In genomic region chr1:135585573-135585972, GRCm38 (mm10) we compare ENCODE assay signal across 7 mouse cellular contexts. TPM values are rescaled to one million over a fixed set of nuclear protein-coding genes. Genes with fewer than 3 reads are reported as not detected.
DNase-seq lines count a peak whose midpoint lies in the region; ATAC-seq lines count a peak whose summit lies in the region.

No protein-coding gene starts in this region.

- intact Hi-C loops in left cerebral cortex, postnatal 10 days (cut with DNase I): loop anchor here (2.0 kb wide), 1 partner anchor 85 kb away; no protein-coding TSS in a partner anchor

- H3K36me3 ChIP-seq in forebrain, embryonic 15.5 days: no peaks in the 10 kb centered on the region
- no peaks in the 10 kb centered on the region for H3K36me3 ChIP-seq in hindbrain, embryonic 11.5 days (ENCODE audit: control insufficient read depth, insufficient read depth, low read length)
- no peaks in the 10 kb centered on the region for H3K36me3 ChIP-seq in midbrain, embryonic 10.5 days
- H3K36me3 ChIP-seq in stomach, embryonic 16.5 days (ENCODE audit: control insufficient read depth, insufficient read depth, low read length): no peaks in the 10 kb centered on the region

- H3K27ac ChIP-seq in forebrain, embryonic 15.5 days (replicated peaks): peak overlapping the region; percentile 96
- peak overlapping the region; percentile 83 for H3K27ac ChIP-seq in hindbrain, embryonic 11.5 days (ENCODE audit: low read depth, low read length)
- peak overlapping the region; percentile 87 for H3K27ac ChIP-seq in midbrain, embryonic 10.5 days (replicated peaks)
- H3K27ac ChIP-seq in stomach, embryonic 16.5 days (ENCODE audit: low read length): peak overlapping the region; percentile 47; the same call in 1 of the 2 replicates

- H3K27me3 ChIP-seq in forebrain, embryonic 15.5 days: no peaks in the 10 kb centered on the region
- no peaks in the 10 kb centered on the region for H3K27me3 ChIP-seq in hindbrain, embryonic 11.5 days (ENCODE audit: control insufficient read depth, insufficient read depth, low read length)
- H3K27me3 ChIP-seq in midbrain, embryonic 10.5 days (ENCODE audit: low read depth, poor library complexity, severe bottlenecking): peaks cover 31% of the 10 kb centered on the region
- 0 out of 2 replicates have a peak, but pooled peaks cover 7% of the 10 kb centered on the region for H3K27me3 ChIP-seq in stomach, embryonic 16.5 days (ENCODE audit: control insufficient read depth, insufficient read depth, low read length)

- H3K9ac ChIP-seq in forebrain, embryonic 15.5 days (replicated peaks): peak overlapping the region; percentile 87
- H3K9ac ChIP-seq in hindbrain, embryonic 11.5 days (ENCODE audit: low read depth, low read length): peak overlapping the region; percentile 79
- H3K9ac ChIP-seq in stomach, embryonic 16.5 days (ENCODE audit: low read length): peak overlapping the region; percentile 71

- ATAC-seq in forebrain, embryonic 15.5 days (replicated peaks): peak; percentile 75
- peak; percentile 72 for ATAC-seq in hindbrain, embryonic 11.5 days (ENCODE audit: low FRiP score)
- peak; percentile 71; the same call in 1 of the 2 replicates for ATAC-seq in stomach, embryonic 16.5 days (ENCODE audit: insufficient read depth, low FRiP score)

- WGBS in forebrain, embryonic 15.5 days: under 1% methylated on average over 16 of the region's 19 CpGs
- under 1% methylated on average over 17 of the region's 19 CpGs for WGBS in hindbrain, embryonic 11.5 days
- under 1% methylated on average over 19 of the region's 19 CpGs for WGBS in midbrain, embryonic 10.5 days
- WGBS in stomach, embryonic 16.5 days: under 1% methylated on average over 19 of the region's 19 CpGs

- peak overlapping the region; percentile 69 for H3K4me2 ChIP-seq in forebrain, embryonic 15.5 days (replicated peaks)
- H3K4me2 ChIP-seq in hindbrain, embryonic 11.5 days (replicated peaks; ENCODE audit: low read depth, low read length): peak overlapping the region; percentile 82
- H3K4me2 ChIP-seq in stomach, embryonic 16.5 days (ENCODE audit: low read depth, low read length): peak overlapping the region; percentile 73

- H3K4me3 ChIP-seq in forebrain, embryonic 15.5 days: peak overlapping the region; percentile 74
- H3K4me3 ChIP-seq in hindbrain, embryonic 11.5 days (ENCODE audit: low read depth, low read length): peak overlapping the region; percentile 58
- peak overlapping the region; percentile 75 for H3K4me3 ChIP-seq in midbrain, embryonic 10.5 days
- peak overlapping the region; percentile 56 for H3K4me3 ChIP-seq in stomach, embryonic 16.5 days (replicated peaks; ENCODE audit: low read length)

- peak; percentile 76 for DNase-seq in ES-CJ7 (ENCODE audit: low read depth, low spot score)
- DNase-seq in adrenal gland, postnatal 10 days: peak; percentile 66
- DNase-seq in hindbrain, embryonic 11.5 days (ENCODE audit: low spot score): peak; percentile 75
- DNase-seq in left cerebral cortex, postnatal 10 days (ENCODE audit: extremely low spot score in 1 of 2, low spot score in 2 of 2): peak; percentile 76 to 86
- DNase-seq in midbrain, embryonic 10.5 days (ENCODE audit: low spot score): peak; percentile 72

- no peaks in the 10 kb centered on the region for H3K9me3 ChIP-seq in forebrain, embryonic 15.5 days
- H3K9me3 ChIP-seq in hindbrain, embryonic 11.5 days (ENCODE audit: control insufficient read depth, low read length): no peaks in the 10 kb centered on the region
- no peaks in the 10 kb centered on the region for H3K9me3 ChIP-seq in midbrain, embryonic 10.5 days (replicated peaks)
- no peaks in the 10 kb centered on the region for H3K9me3 ChIP-seq in stomach, embryonic 16.5 days (replicated peaks; ENCODE audit: control insufficient read depth, low read length)

- peaks cover 50% of the 10 kb centered on the region for H3K4me1 ChIP-seq in forebrain, embryonic 15.5 days
- H3K4me1 ChIP-seq in hindbrain, embryonic 11.5 days (replicated peaks; ENCODE audit: control insufficient read depth, insufficient read depth, low read length): peaks cover 19% of the 10 kb centered on the region
- H3K4me1 ChIP-seq in midbrain, embryonic 10.5 days: peaks cover 72% of the 10 kb centered on the region
- peaks cover 37% of the 10 kb centered on the region for H3K4me1 ChIP-seq in stomach, embryonic 16.5 days (ENCODE audit: control insufficient read depth, insufficient read depth, low read length)

RNA-seq across cellular contexts. Expression of gene Nav1, which starts 21.5 kb away (rescaled TPM):
- total RNA-seq in adrenal gland, postnatal 10 days (2021): 10 to 100 TPM; 20.8 to 35.2 TPM
- 48.1 and 51.1 TPM in 2 replicates for polyA plus RNA-seq in forebrain, embryonic 15.5 days (2015; fragmentation: Nextera tagmentation; extraction: Ambion mirVana)
- 16.9 and 21.0 TPM in 2 replicates for polyA plus RNA-seq in hindbrain, embryonic 11.5 days (2014; fragmentation: Nextera tagmentation; extraction: Ambion mirVana)
- 100 to 1,000 TPM; 227 to 238 TPM for total RNA-seq in left cerebral cortex, postnatal 10 days (2021)
- 14.5 and 16.5 TPM in 2 replicates for polyA plus RNA-seq in midbrain, embryonic 10.5 days (2016; fragmentation: Nextera tagmentation; extraction: Ambion mirVana)
- polyA plus RNA-seq in stomach, embryonic 16.5 days (2015; fragmentation: Nextera tagmentation; extraction: Ambion mirVana): 11.2 and 12.9 TPM in 2 replicates

Comparison
In these comparisons a context has a peak if more than half of its experiments do, and no peak if none do; other contexts are left out.
1. Peak in every context shown above with its lines: DNase-seq, ATAC-seq, H3K4me3 ChIP-seq and H3K27ac ChIP-seq.